Mouse (Mus musculus) olfactory bulb, adult 2 months (tissue): ENCODE data around the gene Cdh4.

ENCODE experiments used
- CTCF ChIP-seq: fragments of 200-500 bp; IDR thresholded peaks from 2 replicates; pipeline ENCODE4 v1.5.1; 2012; ENCODE audit warnings: low read depth, mild to moderate bottlenecking, low read length, moderate library complexity; ENCODE audit not compliant: insufficient read depth
- POLR2A ChIP-seq: fragments of 200-500 bp; IDR thresholded peaks from 2 replicates; pipeline ENCODE4 v1.6.1; 2012; ENCODE audit warnings: mild to moderate bottlenecking, low read depth, low read length, moderate library complexity; ENCODE audit not compliant: insufficient read depth

GRCm38 (mm10) chr2:179865097-179865496 is 422.9 kb downstream of the Cdh4 start:
- TF ChIP-seq CTCF: peak; percentile 30; the same call in 1 of the 2 replicates
- TF ChIP-seq POLR2A: no peak
